Mouse (Mus musculus): Measurements from ENCODE around the gene Ltb4r1.

The Ltb4r1 gene

GRCm38 (mm10) chr14:55765696-55766095 is at the start of gene Ltb4r1:
Gene Ltb4r1 (plus strand): TSS chr14:55765962.
- DNase-seq, result no peak

DNA sequence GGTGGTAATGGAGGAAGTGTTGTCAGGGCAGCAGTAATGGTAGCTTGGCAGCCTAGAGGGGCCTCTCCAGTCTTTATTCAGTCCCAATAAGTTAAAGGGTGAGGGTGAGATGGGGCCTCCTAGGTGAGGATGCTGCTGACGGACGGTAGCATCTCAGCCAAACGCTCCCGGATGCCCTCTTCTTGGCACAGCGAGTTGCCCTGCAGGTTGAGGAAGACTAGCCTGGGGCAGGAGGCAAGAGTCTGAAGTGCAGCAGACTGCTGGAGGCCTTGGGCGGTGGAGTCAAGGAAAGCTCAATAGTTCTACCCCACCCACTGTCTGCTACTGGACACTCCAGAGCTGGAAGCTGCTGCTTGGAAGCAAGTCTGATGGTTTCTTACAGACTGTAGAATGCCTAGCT is 49.5 kb upstream of the Ltb4r1 start:
- DNase-seq, result no peak

DNA sequence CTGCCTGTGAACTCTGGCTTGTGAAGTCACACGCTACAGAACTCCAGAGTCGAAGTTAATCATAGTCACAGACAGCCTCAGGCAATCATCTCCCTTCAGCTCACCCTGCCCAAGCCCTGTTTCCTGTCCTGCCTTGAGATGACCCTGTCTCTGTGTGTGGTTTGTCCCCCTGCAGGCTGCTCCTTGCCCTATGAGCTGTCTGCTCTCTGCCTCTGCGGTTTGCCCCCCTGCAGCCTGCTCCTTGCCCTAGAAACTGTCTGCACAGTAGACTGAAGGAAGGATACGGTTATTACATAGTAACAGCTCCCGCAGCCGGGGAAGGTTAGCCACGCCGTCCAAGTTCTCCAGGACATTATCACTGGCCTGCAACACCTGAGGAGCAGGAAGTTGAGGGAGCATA is 48.9 kb upstream of the Ltb4r1 start:
- DNase-seq, result no peak

DNA sequence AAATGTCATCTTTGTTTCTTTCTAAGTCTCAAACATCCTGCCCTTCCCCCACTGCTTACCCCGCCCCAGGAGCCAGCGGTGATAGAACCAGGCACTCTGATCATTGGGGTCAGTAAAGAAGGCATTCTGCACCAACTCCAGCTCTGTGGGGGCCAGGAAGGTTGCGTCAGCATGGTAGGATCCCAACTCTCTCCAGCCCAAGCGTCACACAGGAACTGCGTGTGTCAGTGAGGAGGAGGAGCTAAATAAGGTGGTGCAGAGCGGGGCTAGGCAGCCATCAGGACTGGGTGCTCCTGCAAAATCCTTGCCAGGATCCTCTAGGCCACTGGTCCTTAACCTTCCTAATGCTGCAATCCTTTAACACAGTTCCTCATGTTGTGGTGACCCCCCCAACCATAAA is 46.0 kb upstream of the Ltb4r1 start:
- no peak for DNase-seq

DNA sequence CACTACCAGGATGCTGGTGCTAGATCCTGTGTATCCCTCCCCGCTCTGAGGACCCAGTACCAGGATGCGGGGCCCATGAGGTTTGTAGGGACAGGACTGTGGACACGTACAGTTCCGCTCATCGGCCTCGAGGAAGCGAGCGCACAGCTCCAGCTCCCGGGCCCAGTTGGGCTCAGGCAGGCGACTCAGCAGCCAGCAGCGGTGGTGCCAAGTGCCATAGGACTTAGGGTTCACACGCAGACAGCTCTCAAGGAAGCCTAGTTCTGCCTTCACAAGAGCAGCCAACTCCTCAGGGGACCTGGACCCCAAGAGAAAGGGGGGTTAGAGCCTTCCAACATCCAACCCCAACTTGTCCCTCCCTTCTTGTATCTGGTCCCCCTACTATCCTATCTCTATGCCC is 45.1 kb upstream of the Ltb4r1 start:
- no peak for DNase-seq

- DNase-seq, result no peak
Measured at GRCm38 (mm10) chr14:55721076-55721475, 44.7 kb upstream of the Ltb4r1 start.

DNA sequence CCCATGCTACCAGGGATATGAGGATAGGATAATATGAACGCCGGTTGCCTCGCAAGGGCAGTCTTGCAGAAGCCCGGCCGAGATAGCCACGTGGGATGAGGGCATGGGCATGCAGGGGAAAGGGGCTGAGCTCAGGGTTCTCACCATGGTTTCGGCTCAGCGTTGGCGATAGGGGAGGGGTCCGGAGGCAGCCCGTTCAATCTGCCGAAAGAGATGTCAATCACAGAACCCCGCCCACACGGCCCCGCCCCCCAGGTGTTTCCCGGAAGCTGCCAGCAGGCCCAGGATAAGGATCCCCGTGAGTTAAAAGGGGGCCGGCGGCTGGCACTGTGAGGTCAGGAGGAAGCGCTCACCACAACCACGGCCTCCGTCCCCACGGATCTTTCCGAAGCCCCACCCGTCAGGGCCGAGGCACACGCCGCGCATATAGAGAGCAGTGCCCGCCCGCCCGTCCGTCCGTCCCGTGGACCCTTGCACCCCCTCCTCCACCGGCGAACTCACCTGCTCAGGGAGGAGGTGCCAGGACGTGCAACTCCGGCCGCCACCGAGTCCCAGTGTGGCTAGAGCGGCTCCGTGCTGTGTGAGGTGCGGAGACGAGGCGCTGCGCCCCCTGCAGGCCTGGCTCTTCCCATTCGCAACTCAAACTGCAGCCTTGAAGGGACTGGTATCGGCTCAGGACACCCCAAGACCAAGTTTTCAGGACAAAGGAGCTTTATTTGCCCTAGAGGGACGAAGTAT is 43.9 kb upstream of the Ltb4r1 start, which contains the start of gene Rabggta:
Rabggta (minus strand) TSS at position 564 of the 738 bp plus-strand sequence.
- peak; percentile 91 to 94 for DNase-seq

DNA sequence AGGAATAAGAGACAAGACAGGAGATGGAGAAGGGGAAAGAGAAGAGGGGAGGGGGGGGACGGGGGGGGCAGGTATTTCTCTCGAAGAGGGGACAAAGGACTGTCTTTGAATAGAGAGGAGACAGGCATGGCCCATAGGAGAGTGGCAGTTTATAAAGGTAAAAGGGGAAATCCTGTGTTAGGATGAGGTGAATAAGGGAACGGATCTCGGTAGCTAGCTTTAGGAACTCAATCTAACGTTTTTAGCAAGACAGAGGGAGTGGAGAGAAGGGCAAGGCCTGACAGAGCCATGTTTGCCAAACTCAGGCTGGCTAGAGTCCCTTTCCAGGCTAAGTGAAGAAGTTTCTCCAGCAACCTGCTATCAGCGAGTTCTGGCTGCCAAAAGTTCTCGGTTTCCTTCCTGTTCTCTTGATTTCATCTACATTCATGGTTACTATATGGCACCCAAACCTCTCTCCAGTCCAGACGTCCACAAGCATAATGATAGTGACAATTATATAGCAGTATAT is 43.3 kb upstream of the Ltb4r1 start:
- DNase-seq, result no peak

DNA sequence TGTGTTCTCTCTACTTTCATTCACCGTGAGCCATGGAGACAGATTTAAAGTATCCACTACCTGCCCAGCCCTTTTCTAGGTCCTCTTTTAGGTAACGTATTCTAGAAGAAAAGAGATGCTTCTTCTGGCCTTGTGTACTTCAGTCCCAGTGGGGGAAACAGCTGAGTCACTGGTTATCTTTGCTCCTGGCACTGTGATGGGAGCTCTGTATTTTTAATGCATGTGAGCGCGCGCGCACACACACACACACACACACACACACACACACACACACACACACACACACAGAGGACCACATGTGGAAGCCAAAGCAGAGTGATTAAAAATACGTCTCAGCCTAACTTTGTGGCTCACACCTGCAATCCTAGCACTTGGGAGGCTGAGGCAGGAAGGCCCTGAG is 42.3 kb upstream of the Ltb4r1 start:
- DNase-seq, result no peak

- peak; percentile 66 to 82 for DNase-seq
Measured at GRCm38 (mm10) chr14:55724411-55724871, 41.3 kb upstream of the Ltb4r1 start.

DNA sequence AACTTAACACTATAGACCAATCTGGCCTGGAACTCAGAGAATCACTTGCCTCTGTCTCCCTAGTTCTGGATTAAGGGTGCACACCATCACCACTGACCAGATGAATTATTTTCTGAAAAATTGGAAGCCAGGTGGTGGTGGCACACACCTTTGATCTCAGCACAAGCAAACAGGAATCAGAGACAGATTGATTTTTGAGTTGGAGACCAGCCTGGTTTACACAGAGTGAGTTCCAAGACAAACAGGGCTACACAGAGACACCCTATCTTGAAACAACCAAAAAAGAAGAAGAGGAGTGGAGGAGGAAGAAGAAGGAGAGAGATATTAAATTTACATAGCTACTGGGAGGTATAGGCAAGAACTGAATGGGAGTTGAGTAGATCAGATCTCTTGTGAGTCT is 39.5 kb upstream of the Ltb4r1 start:
- DNase-seq, result no peak

- DNase-seq, result peak; percentile 34 to 56
Measured at GRCm38 (mm10) chr14:55727889-55728685, 37.7 kb upstream of the Ltb4r1 start.

GRCm38 (mm10) chr14:55730116-55730515 is 35.6 kb upstream of the Ltb4r1 start:
- DNase-seq, result no peak

- DNase-seq, result no peak
Measured at GRCm38 (mm10) chr14:55730531-55731032, 35.2 kb upstream of the Ltb4r1 start.

- DNase-seq, result no peak
Measured at GRCm38 (mm10) chr14:55733889-55734288, 31.9 kb upstream of the Ltb4r1 start.

GRCm38 (mm10) chr14:55734869-55735268 is 30.9 kb upstream of the Ltb4r1 start:
- no peak for DNase-seq

DNA sequence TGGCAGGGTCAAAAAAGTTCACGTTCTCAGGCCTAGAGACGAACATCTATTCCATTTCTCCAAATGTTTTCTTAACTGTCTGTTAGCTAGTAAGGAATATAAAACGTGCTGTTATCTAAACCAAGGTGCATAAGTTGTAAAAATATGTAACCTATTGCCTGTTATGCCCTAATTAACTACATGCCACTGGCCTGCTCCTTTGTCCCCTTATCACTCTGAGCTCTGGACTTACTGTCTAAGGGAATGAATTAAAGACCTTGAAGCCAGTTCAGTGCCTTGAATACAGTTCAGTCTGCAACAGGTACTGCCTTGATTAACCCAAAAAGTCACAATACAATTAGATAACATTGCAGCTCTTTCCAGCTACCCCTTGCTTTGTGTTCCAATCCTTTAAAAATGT is 30.4 kb upstream of the Ltb4r1 start:
- DNase-seq, result no peak

- DNase-seq, result no peak
Measured at GRCm38 (mm10) chr14:55735758-55736157, 30.0 kb upstream of the Ltb4r1 start.

DNA sequence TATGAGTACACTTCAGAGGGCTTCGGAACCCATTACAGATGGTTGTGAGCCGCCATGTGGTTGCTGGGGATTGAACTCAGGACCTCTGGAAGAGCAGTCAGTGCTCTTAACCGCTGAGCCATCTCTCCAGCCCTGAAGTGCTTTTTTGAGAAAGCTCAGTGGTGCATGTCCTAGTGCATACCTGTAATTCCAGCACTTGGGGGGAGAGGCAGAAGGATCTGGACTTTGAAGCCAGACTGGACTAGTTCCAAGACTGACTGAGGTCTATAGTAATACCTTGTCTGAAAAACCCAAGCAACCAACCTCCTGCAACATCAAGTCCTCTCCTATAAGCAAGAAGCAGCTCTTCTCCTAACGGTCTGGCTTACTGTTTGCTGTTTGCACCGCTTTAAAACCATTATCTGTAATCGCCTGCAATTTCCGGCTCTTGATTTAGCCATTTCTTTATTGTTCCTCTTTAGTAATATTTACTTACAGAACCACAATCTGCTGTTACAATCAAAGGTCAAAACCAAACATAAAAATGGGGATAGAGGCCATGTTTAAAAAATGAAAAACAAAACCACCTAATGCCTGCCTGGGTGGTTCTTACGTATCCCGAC is 28.6 kb upstream of the Ltb4r1 start:
- no peak for DNase-seq

DNA sequence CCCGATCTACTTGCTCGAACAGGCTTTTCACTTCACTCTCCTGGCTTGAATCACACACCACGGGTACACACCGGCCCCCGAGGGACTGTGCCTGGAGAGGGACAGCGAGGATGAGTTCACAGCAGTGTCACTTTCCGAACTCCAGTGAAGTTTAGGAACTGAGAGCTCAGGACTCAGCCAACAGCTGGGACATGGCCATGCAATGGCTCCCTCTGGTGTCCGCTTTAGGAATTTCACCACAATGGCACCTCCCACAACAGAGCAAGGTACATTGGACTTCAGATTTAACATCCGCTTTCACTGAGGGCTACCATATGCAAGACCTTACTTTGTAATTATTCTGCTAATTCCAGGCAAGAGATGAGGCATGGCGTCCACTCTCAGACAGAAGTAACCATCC is 22.1 kb upstream of the Ltb4r1 start:
- peak; percentile 84 to 86 for DNase-seq

DNA sequence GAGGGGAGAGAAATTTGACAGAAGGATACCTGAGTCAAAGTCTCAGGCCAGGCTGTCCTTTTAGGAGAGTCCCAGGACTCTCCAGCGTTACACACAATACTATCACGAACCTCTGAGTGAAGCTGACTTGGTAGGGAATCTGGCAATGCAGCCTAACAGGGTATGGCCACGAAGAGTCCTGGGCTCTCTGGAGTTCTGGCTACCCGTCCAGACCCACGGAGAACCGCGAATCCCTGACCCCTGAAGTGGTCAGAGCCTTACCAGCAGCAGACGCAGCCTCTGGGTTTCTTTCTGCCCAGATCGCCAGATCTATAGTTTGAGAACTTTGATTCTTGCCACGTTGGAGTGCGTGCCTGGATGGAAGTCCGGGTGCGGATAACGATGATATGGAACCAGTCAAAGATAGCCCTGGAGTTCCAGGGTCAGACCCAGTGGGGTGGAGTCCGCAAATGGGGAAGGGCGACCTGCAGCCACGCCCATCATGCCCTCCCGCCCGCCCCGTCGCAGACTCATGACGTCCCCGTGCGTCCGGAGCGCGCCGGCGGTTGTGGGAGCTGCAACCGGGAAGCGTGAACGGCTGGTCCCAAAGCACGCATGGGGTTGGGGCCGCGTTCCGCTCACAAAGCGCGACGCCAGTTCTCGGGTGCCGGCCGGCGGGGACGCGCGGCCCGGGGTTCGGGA is 20.4 kb upstream of the Ltb4r1 start, which contains the start of the genes Dhrs1 and Nop9:
Dhrs1 (minus strand) TSS at position 511 of the 681 bp plus-strand sequence.
Nop9 (plus strand) TSS at position 514 of the 681 bp plus-strand sequence.
- DNase-seq, result peak; percentile 85 to 88

DNA sequence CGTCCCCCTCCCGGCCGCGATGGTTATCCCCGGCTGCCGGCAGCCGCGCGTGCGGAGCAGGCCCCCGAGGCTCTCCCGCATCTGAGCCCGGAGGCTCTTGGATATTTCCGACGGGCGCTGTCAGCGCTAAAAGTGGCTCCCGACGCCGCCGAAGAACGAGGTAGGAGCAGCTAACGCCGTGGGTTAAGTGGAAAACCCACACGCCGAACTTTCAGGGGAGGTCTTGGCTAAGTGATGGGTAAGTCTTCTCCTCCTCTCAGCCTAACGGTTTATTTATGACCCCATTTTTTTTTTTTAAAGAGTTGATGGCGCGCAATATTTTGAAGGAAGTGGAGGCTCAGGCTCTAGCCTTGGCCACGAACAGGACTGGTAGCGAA is 19.9 kb upstream of the Ltb4r1 start:
- no peak for DNase-seq

Data from lung, adult 18-20 months (tissue).